Mouse (Mus musculus) CH12.LX (cell line): ENCODE measurements at regions not wholly inside any gene's neighbourhood (a gene's known extent, or its start where the extent isn't known, plus 50 kb on each side); places are given as distances from the start of the nearest gene placed in this dataset.

Experiments
- CHD1 ChIP-seq: IDR thresholded peaks from 2 replicates; pipeline ENCODE4 v1.6.1; 2012; ENCODE audit warnings: low read depth, low read length, improper control_type of control experiment, inconsistent platforms
- CHD2 ChIP-seq: IDR thresholded peaks from 2 replicates; pipeline ENCODE4 v1.6.1; 2011; ENCODE audit warnings: low read length, improper control_type of control experiment
- JUN ChIP-seq: IDR thresholded peaks from 2 replicates; pipeline ENCODE4 v1.6.1; 2011; ENCODE audit warnings: low read depth, mild to moderate bottlenecking, low read length, improper control_type of control experiment, moderate library complexity; ENCODE audit not compliant: insufficient read depth
- NRF1 ChIP-seq: IDR thresholded peaks from 2 replicates; pipeline ENCODE4 v1.6.1; 2014; ENCODE audit warnings: low read depth, mild to moderate bottlenecking, inconsistent platforms, low read length, improper control_type of control experiment, moderate library complexity

DNA sequence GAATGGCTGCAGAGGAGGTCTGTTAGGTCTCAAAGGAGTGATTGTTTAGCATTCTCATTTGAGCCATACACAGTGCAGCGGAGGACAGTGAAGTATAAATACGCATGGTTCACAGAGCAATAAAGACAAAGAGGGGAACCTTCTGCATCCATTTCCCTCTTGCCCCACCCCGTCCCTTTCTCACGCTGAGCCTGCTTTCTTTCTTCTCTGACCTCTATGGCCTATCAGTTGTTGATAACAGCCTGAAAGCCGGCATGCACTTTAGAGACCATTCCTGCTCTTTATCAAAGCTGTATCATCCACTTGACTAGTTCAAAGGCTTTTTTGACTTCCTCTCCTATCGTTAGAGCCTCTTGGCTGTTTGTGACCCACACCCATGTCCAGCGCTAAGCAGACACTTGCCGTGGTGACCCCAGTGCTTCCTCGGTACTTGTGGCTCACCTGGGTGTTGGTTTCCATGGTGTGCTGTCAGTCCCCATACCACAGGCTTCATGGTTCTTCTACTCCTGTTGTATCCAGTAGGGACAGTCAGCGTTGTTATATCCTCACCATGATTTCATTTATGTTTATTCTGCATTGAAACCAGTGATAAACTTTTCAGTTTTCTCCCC, 161.3 kb downstream of the Slc30a10 start:
- TF ChIP-seq NRF1: no peak
- no peak for TF ChIP-seq CHD2
- TF ChIP-seq JUN: no peak
- TF ChIP-seq CHD1: no peak
